Mouse (Mus musculus): ENCODE measurements around the gene Cant1.
"Not testable (repeated sequence)": the region's sequence is repeated elsewhere in the genome, so short reads cannot be mapped to it uniquely, and the experiment has no call there.

The Cant1 gene

GRCm38 (mm10) chr11:118408051-118408740 lies 10.7 kb downstream of the Cant1 start:
- in situ Hi-C loops (cut with MboI) = no loop called here

DNA sequence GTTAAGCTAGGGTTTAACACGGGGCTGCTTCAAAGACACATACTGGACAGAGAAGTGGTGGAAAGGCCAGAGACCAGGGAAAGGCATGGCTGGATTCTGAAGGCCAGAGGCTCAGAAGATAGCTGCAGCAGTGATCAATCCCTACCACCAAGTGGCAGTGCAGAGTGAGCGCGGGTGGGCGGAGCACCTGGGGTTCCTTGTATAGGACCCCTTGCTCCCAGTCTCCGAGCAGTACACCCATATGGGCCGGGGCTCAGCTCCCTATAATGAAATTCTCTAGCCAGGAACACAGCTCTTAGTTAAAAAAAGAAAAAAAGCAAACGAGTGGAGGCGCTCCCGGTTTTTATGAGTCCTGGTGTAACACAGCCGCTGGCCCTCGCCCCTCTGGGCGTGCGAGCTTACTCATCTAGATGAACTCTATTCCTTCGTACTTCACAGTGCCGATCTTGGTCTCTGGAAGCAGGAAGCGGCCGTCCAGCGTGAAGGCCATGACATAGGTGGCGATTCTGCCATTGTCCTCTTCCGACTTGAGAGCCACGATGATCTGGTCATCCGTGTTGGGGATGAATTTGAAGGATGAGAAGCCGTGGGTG lies 11.5 kb downstream of the Cant1 start:
- in situ Hi-C loops (cut with MboI) = no loop called here

DNA sequence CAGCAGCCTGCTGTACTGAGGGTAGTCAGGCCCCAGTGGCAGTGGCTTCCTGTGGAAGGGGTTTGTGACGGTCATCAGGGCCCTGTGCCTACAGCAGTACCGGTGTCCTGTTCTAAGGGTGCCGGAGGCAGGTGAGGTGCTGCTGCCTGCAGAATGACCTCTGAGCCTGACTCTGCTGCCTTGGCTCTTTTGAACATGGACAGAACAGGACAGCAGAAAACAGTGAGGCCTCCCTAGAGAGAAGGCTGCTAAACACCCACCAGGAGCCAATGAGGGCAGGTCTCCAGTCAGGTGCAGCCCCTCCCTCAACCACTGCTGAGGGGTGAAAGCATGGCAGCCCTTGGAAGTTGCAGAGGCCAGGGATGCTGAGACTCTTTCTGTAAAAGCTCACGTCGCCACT lies 12.4 kb downstream of the Cant1 start:
- in situ Hi-C loops (cut with MboI) = no loop called here

DNA sequence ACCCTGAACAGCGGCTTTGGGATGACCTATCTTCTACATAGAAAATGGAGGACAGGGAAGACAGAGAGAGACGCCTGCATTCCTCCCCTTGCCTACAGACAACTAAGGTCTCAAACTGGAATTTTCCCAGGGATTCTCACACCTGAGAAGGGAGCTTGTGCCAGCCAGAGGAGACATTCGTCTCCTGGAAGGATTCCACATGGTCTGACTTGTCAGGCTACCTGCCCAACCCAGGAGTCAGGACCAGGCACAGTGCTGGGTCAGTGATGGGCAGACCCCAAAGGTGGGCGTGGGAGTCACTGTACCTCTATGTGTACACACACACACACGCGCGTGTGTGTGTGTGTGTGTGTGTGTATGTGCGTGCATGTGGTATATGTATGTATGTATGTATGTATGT lies 13.6 kb downstream of the Cant1 start:
- in situ Hi-C loops (cut with MboI) = no loop called here

DNA sequence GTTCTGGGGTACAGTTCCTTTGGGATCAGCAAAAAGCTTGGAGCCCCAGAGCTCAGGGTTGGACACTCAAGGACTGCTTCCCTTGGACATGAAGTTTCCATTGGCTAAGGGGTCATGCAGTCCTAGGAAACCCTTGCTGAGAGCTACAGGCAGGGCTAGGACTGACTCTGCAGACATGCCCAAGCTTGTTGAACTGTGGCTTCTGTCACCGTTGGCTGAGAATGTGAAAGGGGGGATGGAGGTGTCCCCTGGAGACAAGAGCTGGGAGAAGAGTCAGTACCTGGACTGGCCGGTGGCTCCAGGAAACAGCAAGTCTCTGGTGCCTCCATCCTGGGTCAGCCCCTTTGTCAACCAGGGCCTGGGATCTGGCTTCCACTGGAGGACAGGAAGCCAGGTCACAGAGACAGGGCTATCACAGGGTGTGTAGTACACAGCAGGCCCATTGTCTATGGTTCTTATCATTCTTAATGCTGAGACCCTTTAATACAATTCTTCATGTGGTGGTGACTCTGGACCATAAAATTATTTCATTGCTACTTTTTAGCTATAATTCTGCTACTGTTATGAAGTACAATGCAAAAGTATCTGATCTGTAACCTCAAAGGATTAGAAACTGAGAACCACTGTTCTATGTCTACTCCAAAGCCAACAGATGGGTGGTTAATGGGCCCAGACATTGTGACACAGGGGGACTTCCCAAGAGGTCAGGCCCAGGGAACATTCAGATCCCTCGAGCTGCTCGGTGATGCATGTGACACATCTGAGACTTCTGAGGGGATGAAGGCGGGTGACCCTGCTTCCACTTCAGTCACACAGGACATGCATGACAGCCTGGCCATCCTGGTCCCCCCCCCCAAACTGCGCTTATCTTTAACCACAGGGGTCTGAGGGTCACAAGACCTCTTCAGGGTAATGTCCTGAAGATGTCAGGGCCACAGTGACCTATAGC lies 14.7 kb downstream of the Cant1 start:
- in situ Hi-C loops (cut with MboI) = no loop called here

GRCm38 (mm10) chr11:118403183-118403582 lies 15.7 kb downstream of the Cant1 start:
- in situ Hi-C loops (cut with MboI) = no loop called here

- in situ Hi-C loops (cut with MboI) = no loop called here
Observed at GRCm38 (mm10) chr11:118401760-118402280, 17.1 kb downstream of the Cant1 start, which contains the start of gene Lgals3bp. Lgals3bp (minus strand) TSS chr11:118402092.

GRCm38 (mm10) chr11:118401195-118401594 lies 17.7 kb downstream of the Cant1 start:
- in situ Hi-C loops (cut with MboI) = no loop called here

GRCm38 (mm10) chr11:118400566-118400936 lies 18.3 kb downstream of the Cant1 start:
- in situ Hi-C loops (cut with MboI) = no loop called here

DNA sequence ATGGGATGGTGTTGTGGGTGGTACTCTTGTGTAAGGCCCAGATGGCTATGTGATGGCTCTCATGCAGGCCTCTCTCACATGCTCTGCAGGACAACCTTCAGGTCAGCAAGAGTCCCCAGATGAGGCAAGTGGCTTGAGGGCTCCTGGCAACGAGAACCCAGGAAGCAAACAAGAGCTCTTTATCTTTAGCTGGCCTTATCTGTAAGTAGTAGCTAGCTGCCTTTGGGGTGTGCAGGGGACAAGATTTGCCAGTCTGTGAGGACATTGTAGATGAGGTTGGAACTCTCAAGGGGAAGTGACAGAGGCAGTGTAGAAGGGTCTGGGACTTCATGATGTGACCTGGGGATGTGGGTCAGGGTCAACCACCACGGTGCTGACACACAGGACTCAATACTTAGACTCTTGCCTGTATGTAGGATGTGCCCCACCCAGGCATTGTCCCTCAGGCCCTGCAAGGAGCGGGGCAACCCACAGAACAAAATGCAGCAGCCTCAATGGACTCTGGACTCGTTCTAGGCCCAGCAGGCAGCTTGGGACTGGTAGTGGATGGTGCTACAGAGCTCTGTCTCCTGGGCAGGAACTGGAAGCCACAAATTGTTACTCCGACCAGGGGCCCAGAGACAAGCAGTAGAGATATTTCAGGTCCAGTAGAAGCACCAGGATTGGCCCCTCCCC lies 18.9 kb downstream of the Cant1 start:
- in situ Hi-C loops (cut with MboI) = no loop called here

GRCm38 (mm10) chr11:118397806-118398530 lies 20.9 kb downstream of the Cant1 start:
- in situ Hi-C loops (cut with MboI) = no loop called here

GRCm38 (mm10) chr11:118394538-118394937 lies 24.3 kb downstream of the Cant1 start:
- in situ Hi-C loops (cut with MboI) = no loop called here

- in situ Hi-C loops (cut with MboI) = no loop called here
Observed at GRCm38 (mm10) chr11:118393991-118394390, 24.9 kb downstream of the Cant1 start.

DNA sequence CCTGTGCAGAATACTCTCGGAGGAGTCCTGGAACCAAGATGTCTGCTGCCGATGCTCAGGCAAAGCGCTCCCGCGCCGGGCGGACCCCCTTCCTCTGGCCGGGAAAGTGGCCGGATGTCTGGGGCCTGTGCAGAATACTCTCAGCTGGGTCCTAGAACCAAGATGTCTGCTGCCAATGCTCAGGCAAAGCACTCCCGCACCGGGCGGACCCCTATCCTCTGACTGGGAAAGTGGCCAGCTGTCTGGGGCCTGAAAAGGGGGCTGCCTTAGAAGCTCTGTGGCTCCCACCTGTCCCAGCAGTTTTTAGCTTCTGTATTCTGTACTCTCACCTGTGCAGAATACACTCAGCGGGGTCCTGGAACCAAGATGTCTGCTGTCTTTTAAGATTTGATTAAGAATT lies 31.1 kb downstream of the Cant1 start:
- in situ Hi-C loops (cut with MboI) = not testable (repeated sequence)

DNA sequence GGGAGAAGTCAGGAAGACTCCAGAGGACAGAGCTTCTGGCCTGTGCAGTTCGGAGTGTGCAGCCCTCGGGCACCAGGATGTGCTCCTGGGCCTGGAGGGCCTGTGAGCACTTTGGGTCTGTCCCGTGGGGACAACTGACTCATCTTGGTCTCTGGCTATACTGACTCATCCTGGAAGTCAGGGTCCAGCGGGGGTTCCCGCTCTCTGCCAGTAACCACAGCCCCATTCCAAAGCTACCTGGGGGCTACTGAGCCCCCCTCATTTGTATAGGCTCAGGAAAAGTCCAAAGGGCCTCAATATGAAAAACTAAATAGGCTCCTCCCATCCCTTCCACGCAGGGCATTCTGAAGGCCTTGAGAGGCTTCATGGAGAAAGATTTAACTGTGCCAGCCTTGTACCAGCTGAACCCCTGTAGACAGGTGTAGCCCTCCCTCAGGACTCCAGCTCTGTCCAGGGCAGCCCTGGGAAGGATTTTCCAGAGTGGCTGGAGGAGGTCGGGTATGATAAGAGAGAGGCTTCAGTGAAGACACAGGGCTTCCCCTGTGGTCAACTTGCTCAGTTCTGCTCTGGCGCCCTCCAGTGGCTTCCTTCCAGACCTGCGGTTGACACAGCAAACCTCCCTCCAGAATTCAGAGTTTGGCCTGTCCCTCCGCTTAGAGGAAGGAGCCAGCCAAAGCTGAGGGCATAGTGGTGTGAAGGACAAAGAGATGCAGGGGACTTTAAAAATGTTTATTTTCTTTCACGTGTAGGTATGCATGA lies 39.5 kb downstream of the Cant1 start:
- in situ Hi-C loops (cut with MboI) = no loop called here

GRCm38 (mm10) chr11:118378656-118379055 lies 40.2 kb downstream of the Cant1 start:
- in situ Hi-C loops (cut with MboI) = no loop called here

DNA sequence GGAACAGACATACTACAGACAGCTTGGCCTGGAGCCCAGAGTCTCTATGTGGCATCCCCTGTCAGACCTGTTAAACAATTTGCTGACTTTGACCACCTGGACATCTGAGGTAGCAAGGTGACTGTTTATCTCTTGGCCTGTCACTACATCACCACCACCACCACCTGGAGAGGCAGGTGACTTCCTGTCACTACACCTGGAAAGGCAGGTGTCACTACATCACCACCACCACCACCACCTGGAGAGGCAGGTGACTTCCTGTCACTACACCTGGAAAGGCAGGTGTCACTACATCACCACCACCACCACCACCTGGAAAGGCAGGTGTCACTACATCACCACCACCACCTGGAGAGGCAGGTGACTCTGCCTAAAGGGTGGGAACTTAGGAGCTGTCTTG lies 42.6 kb downstream of the Cant1 start:
- in situ Hi-C loops (cut with MboI) = not testable (repeated sequence)

DNA sequence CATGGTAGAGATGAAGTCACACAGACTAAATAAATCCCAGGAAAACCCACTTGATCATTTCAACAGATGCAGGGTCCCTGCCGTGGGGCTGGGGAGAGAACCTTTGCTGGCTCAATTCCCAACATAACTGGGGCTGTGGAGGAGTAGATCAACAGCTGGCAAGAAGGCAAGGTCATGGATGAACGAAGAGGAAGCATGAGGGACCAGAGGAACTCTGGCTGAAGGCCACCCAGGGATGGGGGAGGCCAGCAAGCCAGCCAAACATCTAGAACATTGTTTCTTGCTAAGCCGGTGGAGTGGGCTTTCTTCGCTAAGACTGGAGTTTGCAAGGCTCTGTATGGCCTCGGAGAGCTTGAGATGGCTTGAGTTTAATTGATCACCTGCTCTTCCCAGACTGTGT lies 43.0 kb downstream of the Cant1 start:
- in situ Hi-C loops (cut with MboI) = no loop called here

DNA sequence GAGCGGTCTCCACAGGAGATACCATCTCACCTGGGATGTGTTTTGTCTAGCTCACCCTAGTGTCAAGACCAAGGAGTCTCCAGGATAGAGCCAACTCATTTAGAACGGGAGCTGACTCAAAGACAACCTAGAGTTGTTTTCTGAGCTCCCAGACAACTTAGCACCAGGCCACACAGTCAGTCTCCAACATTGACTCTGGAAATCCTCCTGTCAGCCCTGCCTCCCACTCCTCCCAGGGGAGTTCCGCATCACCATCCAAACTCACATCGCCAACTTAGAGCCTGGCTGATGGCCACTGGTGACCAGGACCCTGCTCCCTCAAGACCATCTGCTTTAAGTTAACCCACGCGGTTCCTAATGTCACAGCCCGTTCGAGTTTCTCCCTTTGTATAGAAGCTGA lies 43.4 kb downstream of the Cant1 start:
- in situ Hi-C loops (cut with MboI) = no loop called here

- in situ Hi-C loops (cut with MboI) = no loop called here
Observed at GRCm38 (mm10) chr11:118375006-118375405, 43.9 kb downstream of the Cant1 start.
